Mouse (Mus musculus): Measurements from ENCODE around the gene Parp2.
"Not testable (repeated sequence)": the region's sequence is repeated elsewhere in the genome, so short reads cannot be mapped to it uniquely, and the experiment has no call there.

The Parp2 gene

DNA sequence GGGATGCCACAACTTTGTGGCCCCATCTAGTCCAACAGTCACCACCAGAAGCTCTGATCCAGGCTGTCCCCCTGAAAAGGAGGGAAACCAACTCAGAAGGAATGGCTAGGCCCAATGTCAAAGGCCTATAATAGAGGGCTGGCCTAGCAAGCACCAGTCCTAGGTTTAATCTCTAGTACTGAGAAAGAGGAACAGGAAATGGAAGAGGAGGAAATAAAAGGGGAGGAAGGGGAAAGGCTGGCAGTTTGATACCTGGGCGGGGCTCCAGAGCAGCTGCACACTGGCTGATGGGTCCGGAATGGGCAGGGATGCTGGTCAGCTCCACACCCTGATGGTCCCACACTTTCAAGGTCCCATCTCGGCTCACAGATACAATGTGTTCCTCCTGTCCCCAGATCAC lies 22.2 kb downstream of the Parp2 start:
- no peak for DNase-seq (ENCODE audit: low spot score)

DNA sequence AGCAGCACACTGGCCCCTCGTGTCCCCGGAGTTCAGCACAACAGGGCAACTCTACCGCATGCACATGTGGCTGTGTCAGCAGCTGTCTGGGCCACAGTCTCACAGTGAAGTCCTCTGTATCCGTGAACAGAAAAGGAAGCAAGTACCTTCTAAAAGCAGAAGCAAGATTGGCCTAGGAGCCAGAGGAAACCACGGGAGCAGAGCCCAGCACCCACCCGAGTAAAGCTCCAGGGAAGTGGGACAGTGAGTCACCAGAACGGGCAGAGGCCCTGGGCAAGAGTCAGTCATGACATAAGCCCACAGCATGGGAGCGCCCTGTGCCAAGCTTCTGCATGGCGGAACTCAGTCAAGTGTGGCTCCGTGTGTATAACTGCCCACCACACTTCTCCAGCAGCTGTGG lies 26.3 kb downstream of the Parp2 start:
- no peak for DNase-seq (ENCODE audit: low spot score)

DNA sequence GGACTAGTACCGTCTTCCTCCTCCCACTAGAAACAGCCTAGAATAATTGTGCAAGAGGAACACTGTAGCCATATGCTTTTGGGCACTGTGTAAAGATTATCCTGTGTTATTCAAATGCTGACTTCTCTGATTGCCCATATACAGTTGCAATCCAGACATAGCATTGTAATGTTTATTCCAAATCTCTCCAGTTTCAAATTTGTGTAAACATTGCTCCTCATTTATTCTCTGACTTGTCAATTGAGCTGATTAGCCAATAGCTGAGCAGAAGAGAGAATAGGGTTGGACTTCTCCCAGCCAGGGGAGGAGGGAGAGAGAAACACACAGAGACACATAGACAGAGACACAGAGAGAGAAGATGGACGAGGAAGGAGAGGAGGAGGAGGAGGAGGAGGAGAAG lies 26.8 kb downstream of the Parp2 start:
- DNase-seq (ENCODE audit: low spot score), result no peak

DNA sequence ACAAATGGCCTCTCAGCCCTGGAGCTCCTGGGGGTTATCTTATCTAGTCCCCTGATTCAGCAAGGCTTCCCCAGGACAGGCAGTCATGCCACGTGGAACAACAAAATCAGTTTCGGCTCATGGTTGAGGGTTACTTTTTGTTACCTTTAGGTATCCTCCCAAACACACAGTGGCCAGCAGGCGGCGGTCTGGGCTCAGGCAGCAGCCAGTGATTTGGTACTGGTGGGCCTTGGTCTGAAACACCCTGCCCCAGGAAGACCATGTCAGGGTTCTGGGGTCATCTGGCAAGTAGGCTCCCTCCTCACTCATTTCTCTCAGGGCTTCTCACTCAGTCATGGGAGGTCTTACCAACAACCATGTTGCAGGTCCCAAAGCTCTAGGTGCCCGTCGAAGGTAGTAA lies 29.6 kb downstream of the Parp2 start:
- DNase-seq (ENCODE audit: low spot score), result no peak

DNA sequence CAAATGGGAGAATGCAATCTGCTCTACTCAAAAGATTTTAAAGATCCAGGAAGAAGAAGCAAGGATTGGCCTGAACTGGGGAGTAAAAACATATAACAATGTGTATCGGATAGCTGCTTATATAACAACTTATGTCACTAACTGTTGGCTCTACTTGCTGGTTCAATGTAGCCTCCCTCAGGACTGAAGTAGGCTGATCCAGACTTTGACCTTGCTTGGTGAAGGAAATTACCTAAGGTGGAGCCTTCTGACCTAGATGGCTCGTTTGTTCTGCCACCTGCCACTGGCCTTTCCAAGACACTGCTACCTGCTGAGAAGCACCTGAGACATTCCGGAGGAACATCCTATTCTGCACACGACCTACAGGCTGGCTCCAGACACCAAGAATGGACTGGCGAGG lies 48.1 kb downstream of the Parp2 start:
- no peak for DNase-seq (ENCODE audit: low spot score)

DNA sequence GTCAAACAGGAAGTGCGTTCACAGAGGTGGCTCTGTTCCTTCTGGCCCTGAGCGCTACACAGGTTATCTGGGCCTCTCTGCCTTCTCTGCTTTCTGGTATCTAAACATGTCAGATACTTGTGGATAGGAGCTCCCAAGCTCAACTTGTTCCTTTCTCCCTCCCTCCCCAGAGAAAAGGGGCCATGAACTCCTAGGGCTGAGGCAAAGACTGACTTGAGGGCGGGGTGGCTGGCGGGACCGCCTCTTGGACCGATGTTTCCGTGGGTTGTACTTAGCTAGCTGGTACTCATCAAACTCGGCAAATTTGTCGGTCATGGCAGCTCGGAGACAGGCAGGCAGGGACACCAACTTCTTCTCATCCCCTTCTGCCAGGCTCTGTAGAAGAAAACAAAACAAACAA lies 55.0 kb downstream of the Parp2 start:
- DNase-seq (ENCODE audit: low spot score), result no peak

DNA sequence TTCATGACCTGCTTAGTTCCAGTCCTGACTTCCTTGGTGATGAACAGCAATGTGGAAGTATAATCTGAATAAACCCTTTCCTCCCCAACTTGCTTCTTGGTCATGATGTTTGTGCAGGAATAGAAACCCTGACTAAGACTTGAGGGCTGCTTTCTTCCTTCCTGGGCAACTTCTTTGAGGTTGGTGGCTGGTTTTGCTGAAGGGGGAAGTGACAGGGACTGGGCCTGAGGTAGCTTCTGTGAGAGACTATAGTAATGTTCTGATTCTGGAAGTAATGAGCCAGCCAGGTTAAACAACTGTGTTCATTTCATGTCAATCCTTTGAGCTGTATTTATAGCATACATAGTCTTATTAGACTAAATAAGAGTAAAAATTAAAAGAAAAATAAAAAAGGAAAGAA lies 57.4 kb downstream of the Parp2 start:
- not testable (repeated sequence) for DNase-seq (ENCODE audit: low spot score)

DNA sequence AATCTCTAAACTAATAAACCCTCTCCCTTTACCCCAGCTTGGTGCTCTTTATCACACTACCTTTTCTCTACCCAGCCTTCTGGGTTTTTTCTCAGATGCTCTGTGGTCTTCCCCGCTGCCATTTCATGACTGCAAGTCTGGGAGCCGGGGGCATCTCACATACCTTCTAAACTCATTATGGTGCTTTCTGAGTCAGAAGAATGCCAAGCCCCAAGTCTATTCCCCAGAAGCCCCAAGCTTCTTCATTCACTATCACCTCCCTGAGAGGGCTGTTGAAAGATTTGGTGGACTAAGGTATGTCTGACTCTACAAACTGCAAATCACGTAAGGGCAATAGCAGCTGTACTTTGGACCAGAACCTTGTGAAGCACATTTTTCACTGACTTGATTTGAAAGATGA lies 59.3 kb downstream of the Parp2 start:
- no peak for DNase-seq (ENCODE audit: low spot score)

DNA sequence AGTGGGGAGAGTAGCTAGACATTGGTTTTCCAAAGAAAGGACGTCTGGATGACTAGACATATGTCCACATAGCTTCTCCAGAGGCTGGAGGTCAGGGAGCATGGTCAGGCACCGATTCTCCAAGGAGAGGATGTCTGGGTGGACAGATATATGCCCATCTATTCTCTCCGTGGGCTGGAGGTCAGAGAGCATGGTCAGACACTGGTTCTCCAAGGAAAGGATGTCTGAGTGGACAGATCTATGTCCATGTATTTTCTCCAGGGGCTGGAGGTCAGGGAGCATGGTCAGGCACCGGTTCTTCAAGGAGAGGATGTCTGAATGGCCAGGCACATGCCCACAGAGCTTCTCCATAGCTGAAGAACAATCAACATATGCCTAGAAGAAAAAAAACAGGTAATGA lies 60.6 kb downstream of the Parp2 start:
- no peak for DNase-seq (ENCODE audit: low spot score)

DNA sequence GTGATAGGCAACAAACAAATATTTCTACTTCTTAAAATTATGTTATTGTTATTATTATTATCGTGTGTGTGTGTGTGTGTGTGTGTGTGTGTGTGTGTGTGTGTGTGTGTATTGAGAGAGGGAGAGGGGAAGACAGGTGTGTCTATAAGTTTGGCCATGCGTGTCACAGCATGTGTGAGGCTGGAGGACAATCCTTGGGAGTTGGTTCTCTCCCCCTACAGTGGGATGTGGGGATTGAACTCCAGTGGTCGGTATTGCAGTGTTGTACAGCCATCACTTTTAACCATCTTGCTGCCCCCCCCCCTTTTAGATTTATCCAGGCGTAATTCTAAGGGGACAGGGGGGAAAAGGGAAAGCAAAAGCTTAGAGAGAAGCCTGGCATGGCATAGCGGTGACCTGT lies 61.0 kb downstream of the Parp2 start:
- no peak for DNase-seq (ENCODE audit: low spot score)

DNA sequence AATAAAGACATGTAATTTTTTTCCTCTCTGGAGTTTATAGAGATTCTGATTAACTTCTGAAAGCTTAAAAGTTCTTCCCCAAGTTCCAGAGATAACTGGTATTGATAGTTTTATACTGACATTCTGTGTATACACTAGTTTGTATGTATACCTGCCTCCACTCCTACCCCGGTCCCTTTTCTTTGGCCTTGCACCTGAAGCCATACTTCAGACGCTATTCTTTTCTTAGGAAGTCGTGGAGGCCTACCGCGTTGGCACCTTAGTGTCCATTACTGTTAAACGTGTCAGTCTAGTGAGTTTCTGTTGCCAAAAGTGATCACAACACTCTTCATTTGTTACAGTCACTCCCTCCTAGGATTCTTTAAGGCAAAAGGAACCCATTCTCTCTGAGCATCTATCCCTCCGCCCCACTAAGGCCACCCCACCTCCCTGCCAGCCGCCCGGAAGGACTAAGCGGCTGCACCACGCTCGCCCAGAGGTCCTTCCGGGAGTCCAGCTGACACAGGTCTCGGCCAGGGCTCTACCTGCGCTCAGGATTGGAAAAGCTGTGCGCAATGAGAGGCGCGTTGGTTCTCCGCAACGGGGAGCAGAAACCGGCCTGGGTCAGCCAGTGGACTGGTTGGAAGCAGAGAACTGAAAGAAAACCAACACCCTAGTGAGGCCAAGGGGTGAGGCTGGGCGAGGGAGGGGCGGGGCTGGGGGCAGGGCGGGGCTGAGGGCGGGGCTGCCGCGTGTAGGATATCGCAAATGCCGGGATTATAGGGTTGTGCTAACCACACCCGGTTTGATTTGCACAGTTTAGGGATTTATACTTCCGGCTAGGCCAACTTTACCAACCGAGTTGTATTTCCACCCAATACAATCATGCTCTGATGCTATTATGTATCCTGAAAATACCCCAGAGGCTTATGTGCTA lies 62.5 kb downstream of the Parp2 start, which contains the start of gene Tep1:
TSS of gene Tep1 (minus strand) at position 672 of the 916 bp plus-strand sequence.
- DNase-seq (ENCODE audit: low spot score), result peak; percentile 67

DNA sequence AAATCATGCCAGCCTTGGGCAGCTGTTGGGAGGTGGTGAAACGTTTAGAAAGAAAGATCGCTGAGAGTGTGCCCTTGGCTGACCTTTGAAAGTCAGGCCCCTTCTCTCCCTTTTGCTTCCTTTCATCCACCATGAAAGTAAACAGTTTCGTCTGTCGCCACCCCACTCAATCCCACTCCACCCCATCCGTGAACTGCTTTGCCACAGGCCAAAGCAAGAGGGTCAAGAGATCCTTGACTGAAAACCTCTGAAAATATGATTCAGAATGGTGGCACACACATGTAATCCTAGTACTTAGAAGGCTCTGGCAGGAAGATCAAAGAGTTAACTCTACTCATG lies 63.1 kb downstream of the Parp2 start:
- DNase-seq (ENCODE audit: low spot score), result no peak
